Mouse (Mus musculus): Measurements from ENCODE around the gene Mtch1. TPM values are rescaled to one million over a fixed set of nuclear protein-coding genes. Genes with fewer than 3 reads are reported as not detected.
A peak's percentile ranks its signal among the peaks of the same experiment; 100 is the strongest.

The Mtch1 gene
- total RNA-seq, 2 experiments from 2014 or later: 358 to 374 TPM

GRCm38 (mm10) chr17:29305058-29305806, 42.5 kb downstream of the Mtch1 start:
- DNase-seq: peak; percentile 58

- no peak for DNase-seq
Observed at GRCm38 (mm10) chr17:29304376-29305057, 43.2 kb downstream of the Mtch1 start.

GRCm38 (mm10) chr17:29303856-29304255, 43.9 kb downstream of the Mtch1 start:
- DNase-seq: no peak

GRCm38 (mm10) chr17:29303087-29303486, 44.6 kb downstream of the Mtch1 start:
- DNase-seq: peak; percentile 38

GRCm38 (mm10) chr17:29302149-29302548, 45.6 kb downstream of the Mtch1 start:
- DNase-seq: no peak

GRCm38 (mm10) chr17:29301421-29301820, 46.3 kb downstream of the Mtch1 start:
- DNase-seq: no peak

- no peak for DNase-seq
Observed at GRCm38 (mm10) chr17:29300926-29301325, 46.8 kb downstream of the Mtch1 start.

GRCm38 (mm10) chr17:29299282-29299681, 48.5 kb downstream of the Mtch1 start:
- DNase-seq: no peak

GRCm38 (mm10) chr17:29297813-29298212, 49.9 kb downstream of the Mtch1 start:
- no peak for DNase-seq

- no peak for DNase-seq
Observed at GRCm38 (mm10) chr17:29297321-29297720, 50.4 kb downstream of the Mtch1 start.

- no peak for DNase-seq
Observed at GRCm38 (mm10) chr17:29295835-29296234, 51.9 kb downstream of the Mtch1 start.

GRCm38 (mm10) chr17:29293807-29294605, 53.7 kb downstream of the Mtch1 start:
- peak; percentile 54 for DNase-seq

- no peak for DNase-seq
Observed at GRCm38 (mm10) chr17:29292996-29293395, 54.7 kb downstream of the Mtch1 start.

- no peak for DNase-seq
Observed at GRCm38 (mm10) chr17:29291793-29292192, 55.9 kb downstream of the Mtch1 start.

GRCm38 (mm10) chr17:29282216-29282952, 65.3 kb downstream of the Mtch1 start:
- DNase-seq: no peak

Other genes starting within 250 kb of the Mtch1 start
- under 1 TPM; 0.47 to 0.57 TPM for gene Rab44, start 233.8 kb downstream of the Mtch1 start, total RNA-seq (2021)
- gene Cpne5, start 109.8 kb downstream of the Mtch1 start, total RNA-seq (2021): 1 to 10 TPM; 5.9 to 8.4 TPM
- 10 to 100 TPM; 39.5 to 39.6 TPM for gene Ppil1, start 83.7 kb downstream of the Mtch1 start, total RNA-seq (2021)
- 100 to 1,000 TPM; 158 to 161 TPM for gene BC004004, start 79.1 kb downstream of the Mtch1 start, total RNA-seq (2021)
- 10 to 100 TPM in 1 of 2 experiments, 1 to 10 TPM in 1; 8.8 to 10.2 TPM for gene Pi16, start 30.3 kb downstream of the Mtch1 start, total RNA-seq (2021)
- gene Fgd2, start 13.0 kb upstream of the Mtch1 start, total RNA-seq (2021): 1 to 10 TPM; 2.1 to 2.8 TPM
- gene Pim1, start 142.8 kb upstream of the Mtch1 start, total RNA-seq (2021): 10 to 100 TPM; 74.0 to 77.0 TPM
- gene Gm17657, start 201.7 kb upstream of the Mtch1 start, total RNA-seq (2021): not detected
- gene Tbc1d22b, start 201.9 kb upstream of the Mtch1 start, total RNA-seq (2021): 10 to 100 TPM; 15.6 to 16.1 TPM
- gene Tmem217, start 204.5 kb upstream of the Mtch1 start, total RNA-seq (2021): not detected

Measured in heart, postnatal 4 days (tissue).